Mouse (Mus musculus): ENCODE data around the gene Mtfr1l.
A peak's percentile ranks its signal among the peaks of the same experiment; 100 is the strongest.

The Mtfr1l gene

DNA sequence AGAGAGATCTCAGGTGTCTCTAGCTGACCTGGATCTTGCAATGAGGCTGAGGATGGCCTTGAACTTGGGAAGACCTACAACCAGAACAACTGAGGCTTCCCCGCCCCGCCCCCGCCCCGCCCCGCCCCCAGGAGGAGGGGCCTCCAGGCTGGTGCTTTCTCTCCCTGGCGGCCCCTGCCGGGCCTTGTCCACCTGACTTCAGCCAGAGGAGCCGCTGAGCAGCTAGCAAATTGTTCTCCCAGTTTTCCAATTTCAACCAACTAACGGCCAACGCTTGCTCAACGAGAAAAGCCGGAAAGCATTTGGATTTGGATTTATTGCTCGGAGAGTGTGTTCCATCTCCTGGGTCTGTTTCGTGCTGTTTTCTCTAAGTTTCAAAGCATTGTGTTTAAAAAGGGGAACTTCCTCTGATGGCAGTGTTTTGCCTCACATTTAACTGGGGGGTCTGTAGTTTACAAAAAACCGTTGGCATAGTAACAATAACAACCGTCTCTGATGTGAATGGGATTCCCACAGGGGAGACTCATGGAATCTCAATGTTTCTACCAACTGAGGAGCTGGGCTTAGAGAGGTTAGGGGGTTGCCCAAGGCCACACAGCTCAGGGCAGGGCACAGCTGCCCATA is 22.6 kb upstream of the Mtfr1l start:
- no peak for DNase-seq (ENCODE audit: low spot score)

DNA sequence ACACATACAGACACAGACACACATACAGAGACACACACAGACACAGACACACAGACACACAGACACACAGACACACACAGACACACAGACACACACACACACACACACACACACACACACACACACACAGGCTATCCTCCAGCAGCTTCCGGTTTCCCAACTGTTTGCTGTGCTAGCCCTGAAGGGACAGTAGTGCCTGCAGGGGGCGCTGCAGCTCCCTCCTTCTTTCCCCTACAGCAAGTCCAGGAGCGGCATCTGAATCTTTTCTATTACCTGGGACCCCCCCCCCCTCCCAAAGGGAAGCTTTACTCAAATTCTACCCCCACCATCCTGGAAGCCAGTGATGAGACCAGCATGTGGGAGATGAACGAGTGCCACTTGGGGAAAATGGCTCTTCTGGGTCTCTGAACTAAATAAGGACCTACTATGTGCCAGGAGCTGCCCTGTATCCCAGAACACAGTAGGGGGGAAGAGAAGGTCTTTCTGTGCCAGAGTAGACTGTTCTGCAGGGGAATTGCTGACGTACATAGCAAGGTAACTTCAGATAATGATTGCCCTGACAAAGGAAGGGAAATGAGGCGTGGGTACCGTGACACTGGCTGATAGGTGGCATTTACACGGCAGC is 20.9 kb upstream of the Mtfr1l start:
- DNase-seq (ENCODE audit: low spot score), result no peak

- no peak for DNase-seq (ENCODE audit: low spot score)
Observed at GRCm38 (mm10) chr4:134553631-134554030, 18.4 kb upstream of the Mtfr1l start.

- peak; percentile 70 for DNase-seq (ENCODE audit: low spot score)
Observed at GRCm38 (mm10) chr4:134551494-134552316, 16.5 kb upstream of the Mtfr1l start, which contains the start of gene Selenon. Gene Selenon, minus strand, starts transcription at chr4:134552166.

DNA sequence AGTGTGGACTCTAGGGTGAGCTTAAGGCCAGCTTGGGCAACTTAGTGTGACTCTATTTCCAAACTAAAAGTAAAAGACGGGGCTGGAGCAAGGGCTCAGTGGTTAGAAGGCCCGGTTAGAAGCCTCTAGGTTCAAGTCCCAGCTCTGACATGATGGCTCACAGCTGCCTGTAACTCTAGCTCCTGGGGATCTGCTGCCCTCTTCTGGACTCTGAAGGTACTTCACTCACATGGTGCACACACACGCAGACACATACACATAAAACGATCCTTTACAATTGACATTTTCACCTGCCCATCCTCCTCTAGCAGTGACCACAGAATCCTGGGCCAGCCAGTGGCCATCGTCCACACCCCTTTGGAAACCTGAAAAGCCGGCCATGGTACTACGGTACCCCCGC is 14.7 kb upstream of the Mtfr1l start:
- DNase-seq (ENCODE audit: low spot score), result no peak

DNA sequence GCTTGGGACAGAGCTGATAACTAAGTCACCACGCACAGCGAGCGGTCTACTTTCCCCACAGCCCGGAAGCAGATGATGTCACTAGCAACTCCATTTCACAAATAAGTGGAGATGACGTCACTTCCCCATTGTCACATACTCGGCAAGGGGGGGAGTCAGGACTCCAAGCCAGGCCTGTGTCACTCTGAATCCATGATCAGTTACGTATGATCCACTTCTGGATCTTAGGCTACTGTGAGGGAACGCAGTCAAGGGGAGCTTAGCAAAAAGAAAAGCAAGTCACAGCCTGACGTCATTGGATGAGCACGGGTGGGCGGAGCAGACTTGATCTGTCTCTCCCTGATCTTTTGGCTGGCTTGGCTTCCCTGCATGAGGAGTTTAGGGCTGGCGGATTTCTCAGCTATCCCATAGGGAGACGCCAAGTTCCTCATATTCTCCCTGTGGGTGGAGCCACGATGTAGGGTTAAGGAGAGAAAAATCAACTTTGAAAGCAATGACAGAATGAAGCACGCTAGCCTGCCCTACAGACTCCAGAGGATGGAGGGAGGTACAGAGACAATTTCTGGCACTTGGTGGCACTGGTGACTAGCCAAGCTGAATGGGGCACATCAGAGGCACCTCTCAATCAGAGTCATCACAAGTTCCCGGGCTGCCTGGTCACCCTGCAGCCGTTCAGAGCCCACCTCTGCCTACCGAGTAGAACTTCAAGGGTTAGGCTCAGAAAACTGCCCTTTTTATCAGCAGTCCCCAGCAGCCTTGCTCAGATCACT is 13.2 kb upstream of the Mtfr1l start:
- no peak for DNase-seq (ENCODE audit: low spot score)

GRCm38 (mm10) chr4:134546814-134547705 is 11.9 kb upstream of the Mtfr1l start:
- DNase-seq (ENCODE audit: low spot score), result no peak

DNA sequence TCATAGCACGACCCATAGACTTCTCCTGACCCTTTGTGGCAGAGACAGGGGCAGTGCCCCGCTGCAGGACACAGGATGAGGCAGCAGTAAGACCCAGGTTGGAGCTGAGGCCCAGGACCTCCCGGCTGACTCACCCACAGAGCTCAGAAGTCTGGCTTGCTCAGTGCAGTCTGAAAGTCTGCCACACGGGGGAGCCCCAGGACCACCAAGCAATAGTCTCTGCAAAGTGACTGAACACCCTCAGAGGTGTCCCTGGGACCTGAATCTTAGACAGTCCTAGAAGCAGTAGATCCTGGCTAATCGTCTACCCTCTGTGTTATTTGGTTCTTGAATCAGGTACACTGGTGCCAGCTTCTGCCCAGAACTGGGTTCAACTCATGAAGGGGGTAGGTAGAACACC is 8.1 kb upstream of the Mtfr1l start:
- peak; percentile 73 for DNase-seq (ENCODE audit: low spot score)

DNA sequence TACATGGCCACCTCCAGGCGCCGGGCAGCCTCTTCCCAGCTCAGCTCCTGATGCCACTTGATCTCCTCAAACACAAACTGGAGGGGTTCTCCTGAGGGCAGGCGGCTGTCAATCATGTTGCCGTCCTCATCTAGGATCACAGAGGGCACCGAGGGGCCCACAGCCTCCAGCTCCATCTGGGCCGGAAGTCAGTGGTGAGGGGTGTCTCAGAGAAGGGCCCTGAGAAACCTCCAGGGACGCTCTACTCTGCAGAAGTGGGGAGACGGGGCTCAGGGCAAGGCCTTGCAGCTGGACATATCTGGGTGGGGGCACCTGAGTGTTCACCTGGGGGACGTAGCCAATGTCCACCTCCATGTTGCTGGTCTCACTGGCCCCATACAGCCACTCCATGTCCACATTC is 7.5 kb upstream of the Mtfr1l start:
- no peak for DNase-seq (ENCODE audit: low spot score)

GRCm38 (mm10) chr4:134538997-134539580 is 3.9 kb upstream of the Mtfr1l start:
- no peak for DNase-seq (ENCODE audit: low spot score)

DNA sequence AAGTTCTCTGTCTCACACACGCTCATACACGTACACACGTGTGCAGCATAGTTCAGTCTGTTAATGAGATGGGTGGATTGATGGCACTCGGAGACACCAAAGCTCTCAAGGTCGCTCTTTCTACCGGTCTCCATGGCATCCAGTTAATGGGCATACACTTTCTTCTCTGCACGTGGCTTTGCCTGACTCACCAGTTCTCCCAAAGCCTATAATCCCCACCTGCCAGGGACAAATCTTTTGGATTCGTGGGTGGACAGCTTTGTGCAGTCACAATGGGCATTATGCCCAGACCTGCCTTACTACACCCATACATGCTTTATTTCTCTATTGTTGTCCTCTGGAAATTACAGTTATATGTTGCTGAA is 582 bp upstream of the Mtfr1l start:
- no peak for DNase-seq (ENCODE audit: low spot score)

DNA sequence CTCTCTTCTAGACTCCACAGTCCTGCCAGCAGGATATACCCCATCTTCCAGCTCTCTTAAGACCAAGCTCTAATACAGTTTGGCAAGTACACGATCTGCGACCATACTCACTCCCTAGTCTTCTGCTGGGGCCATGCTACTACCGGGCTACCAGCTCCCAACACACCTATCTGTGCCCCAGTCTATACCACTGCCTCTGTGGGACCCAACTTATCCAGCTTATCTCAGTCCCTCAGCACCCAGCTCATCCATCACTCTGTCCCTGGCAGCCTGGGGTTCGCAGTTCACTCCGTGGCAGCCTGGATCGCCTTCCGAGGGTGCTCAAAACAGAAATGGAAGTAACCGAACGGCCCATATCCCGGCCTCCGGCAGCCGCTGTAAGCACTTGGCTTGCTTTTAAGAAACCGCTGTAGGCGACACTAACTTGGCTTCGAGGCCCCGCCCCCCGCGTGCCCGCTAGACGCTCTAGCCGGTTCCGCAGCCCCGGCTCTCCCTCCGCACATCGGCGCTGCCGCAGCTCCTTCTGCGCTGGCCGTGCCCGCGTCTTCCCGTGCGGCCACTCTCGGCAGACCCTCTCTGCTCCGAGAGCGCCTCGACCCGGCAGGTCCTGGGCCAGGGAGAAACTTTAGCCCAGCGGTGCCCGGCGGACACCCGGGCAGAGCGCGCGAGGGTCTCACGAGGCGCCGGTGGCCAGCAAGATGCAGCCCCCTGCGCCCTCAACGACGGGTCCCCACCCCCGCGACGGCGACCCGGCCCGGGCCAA is 882 bp downstream of the Mtfr1l start:
- DNase-seq (ENCODE audit: low spot score), result peak; percentile 50

GRCm38 (mm10) chr4:134533421-134533820 is 1.8 kb downstream of the Mtfr1l start:
- no peak for DNase-seq (ENCODE audit: low spot score)

DNA sequence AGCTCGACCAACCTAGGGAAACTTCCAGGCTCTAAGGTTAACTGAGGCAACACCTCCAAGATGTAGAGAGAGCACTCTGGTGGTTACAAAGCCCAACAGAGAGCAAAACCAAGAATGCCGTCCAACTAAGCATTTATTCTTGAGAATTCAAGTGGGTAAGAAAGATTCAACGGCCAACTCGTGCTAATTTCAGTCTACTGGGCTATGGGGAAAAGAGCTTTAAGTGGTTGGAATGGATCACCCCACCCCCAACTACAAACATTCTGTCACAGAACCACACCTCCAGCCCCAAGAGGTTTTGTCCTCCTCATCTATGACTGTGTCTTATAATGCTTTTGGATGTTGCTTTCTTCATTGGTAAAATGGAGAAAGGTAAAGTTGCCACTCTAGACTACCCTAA is 2.3 kb downstream of the Mtfr1l start:
- DNase-seq (ENCODE audit: low spot score), result no peak

- DNase-seq (ENCODE audit: low spot score), result no peak
Observed at GRCm38 (mm10) chr4:134526220-134526619, 9.0 kb downstream of the Mtfr1l start.

DNA sequence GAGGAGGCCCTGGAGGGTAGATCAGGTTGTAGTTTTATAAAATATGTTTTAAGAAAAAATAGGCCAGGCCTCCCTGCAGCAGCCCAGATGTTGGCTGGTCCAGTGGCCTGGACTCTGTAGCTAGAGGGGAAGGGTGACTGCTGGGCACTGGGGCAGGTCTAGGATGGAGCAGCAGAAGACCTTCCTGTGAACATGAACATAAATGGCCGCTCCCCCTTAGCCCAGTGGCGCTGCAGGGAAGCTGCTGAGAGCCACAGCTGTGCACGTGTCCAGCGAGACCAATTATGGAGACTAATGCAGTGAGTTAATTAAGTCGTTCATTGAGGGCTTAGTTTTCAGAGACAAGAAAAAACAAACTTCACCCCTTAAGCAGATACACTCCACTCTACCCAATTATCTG is 9.4 kb downstream of the Mtfr1l start:
- no peak for DNase-seq (ENCODE audit: low spot score)

DNA sequence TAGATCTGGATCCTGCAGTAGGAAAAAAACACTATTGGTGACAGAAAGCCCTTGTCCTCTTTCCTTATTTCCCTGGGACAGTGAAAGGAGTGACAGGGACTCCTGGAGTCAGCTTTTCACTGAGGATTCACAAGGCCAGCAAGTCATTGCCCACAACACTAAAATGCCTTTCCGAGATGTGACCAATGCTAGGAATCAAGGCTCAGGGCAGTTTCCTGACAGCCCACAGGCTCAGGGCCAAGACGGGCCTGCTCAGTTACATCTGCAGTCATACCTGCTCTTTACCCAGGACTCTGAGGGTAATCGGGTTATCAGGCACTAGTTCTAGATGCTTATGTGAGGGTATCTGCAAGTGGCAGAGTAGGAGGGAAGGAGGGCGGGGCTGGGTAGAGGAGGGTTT is 11.7 kb downstream of the Mtfr1l start:
- DNase-seq (ENCODE audit: low spot score), result no peak

GRCm38 (mm10) chr4:134519281-134519680 is 15.9 kb downstream of the Mtfr1l start:
- DNase-seq (ENCODE audit: low spot score), result no peak

DNA sequence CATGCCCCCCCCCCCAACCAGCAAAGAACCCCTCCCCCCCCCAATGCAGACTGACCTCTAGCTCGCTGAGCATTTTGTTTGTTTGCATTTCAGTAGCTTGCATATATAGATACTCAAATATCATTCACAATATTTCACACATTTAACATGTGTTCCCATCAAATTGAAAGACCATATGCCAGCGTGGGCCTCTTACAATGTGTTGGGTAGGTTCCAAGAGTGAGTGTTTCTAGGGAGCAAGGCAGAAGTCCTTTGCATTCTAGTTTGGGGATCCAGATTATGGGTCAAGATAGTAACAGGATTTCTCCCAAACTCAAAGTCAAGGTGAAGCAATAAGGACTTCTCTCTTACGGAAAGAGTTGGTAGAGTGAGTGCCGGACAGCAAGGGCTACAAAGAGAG is 16.6 kb downstream of the Mtfr1l start:
- DNase-seq (ENCODE audit: low spot score), result no peak

- DNase-seq (ENCODE audit: low spot score), result no peak
Observed at GRCm38 (mm10) chr4:134517719-134518118, 17.5 kb downstream of the Mtfr1l start.
